Comparison of ENCODE assay signal across 25 mouse cellular contexts in the genomic region with DNA sequence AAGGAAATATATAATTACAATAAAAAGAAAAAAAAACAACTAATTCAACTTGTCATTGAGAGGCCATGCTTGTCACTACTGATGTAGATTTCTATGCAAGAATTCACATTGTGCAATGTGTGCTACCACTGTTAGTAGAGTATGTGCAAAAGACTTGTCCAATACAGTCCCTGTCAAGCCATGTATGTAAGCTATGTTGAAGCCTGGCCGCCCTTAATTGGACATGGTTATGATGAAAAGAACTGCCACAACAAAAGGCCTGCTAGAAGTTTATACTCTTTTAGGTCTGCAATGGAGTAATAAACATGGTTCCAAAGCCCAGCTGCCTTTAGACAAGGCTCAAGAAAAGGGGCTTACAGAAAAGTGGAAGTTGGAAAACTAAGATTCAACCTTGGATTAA.
"Had no signal": no experiment of that assay in that cellular context is flagged by ENCODE, and none has a peak within 500 bp of the region (broad histone marks: within the 10 kb centered on the region; RNA-seq: fewer than 3 reads in every experiment).

No protein-coding gene starts in this region.

- H3K9me3 ChIP-seq: heart, embryonic 12.5 days; hindbrain, embryonic 10.5 days; hindbrain, embryonic 12.5 days; intestine, embryonic 15.5 days; limb, embryonic 10.5 days; limb, embryonic 12.5 days had no signal

- H3K36me3 ChIP-seq: heart, embryonic 12.5 days; hindbrain, embryonic 10.5 days; hindbrain, embryonic 12.5 days; intestine, embryonic 15.5 days; limb, embryonic 10.5 days; limb, embryonic 12.5 days had no signal

- ATAC-seq: hindbrain, embryonic 16.5 days; inflammation-experienced regulatory T-cells, adult 6 months; intestine, embryonic 15.5 days; intestine, postnatal 0 days had no signal

- H3K4me2 ChIP-seq: heart, embryonic 12.5 days; hindbrain, embryonic 12.5 days; hindbrain, embryonic 14.5 days; intestine, embryonic 15.5 days; limb, embryonic 12.5 days; liver, embryonic 11.5 days had no signal

- H3K27me3 ChIP-seq: heart, embryonic 12.5 days; hindbrain, embryonic 12.5 days; intestine, embryonic 15.5 days; limb, embryonic 12.5 days had no signal

- H3K4me1 ChIP-seq: heart, embryonic 12.5 days; hindbrain, embryonic 10.5 days; hindbrain, embryonic 12.5 days; intestine, embryonic 15.5 days; limb, embryonic 10.5 days; limb, embryonic 12.5 days had no signal

- H3K9ac ChIP-seq: heart, embryonic 12.5 days; hindbrain, embryonic 12.5 days; hindbrain, embryonic 14.5 days; intestine, embryonic 15.5 days; limb, embryonic 12.5 days had no signal

- H3K4me3 ChIP-seq: gastrocnemius, adult 2 months; heart, adult 2 months; heart, embryonic 12.5 days; hindbrain, embryonic 10.5 days; hindbrain, embryonic 12.5 days; intestine, embryonic 15.5 days; layer of hippocampus, adult 2 months; left cerebral cortex, adult 2 months; limb, embryonic 10.5 days; limb, embryonic 12.5 days had no signal

- H3K27ac ChIP-seq: gastrocnemius, adult 2 months; heart, adult 2 months; hindbrain, embryonic 10.5 days; hindbrain, embryonic 12.5 days; hindbrain, embryonic 14.5 days; intestine, embryonic 15.5 days; layer of hippocampus, adult 2 months; left cerebral cortex, adult 2 months; limb, embryonic 10.5 days; limb, embryonic 12.5 days had no signal

- DNase-seq: gastrocnemius, adult 2 months; gastrocnemius, postnatal 10 days; gastrocnemius, postnatal 25 days; heart, adult 2 months; heart, postnatal 10 days; heart, postnatal 4 days; kidney, adult 18-20 months; kidney, adult 8-10 months; kidney, postnatal 10 days; kidney, postnatal 25 days; kidney, postnatal 4 days; liver had no signal
